Mouse (Mus musculus) midbrain, embryonic 15.5 days (tissue): Measurements from ENCODE around the gene Gfra4. TPM values are rescaled to one million over a fixed set of nuclear protein-coding genes. Genes with fewer than 3 reads are reported as not detected.
"Not testable (repeated sequence)": the region's sequence is repeated elsewhere in the genome, so short reads cannot be mapped to it uniquely, and the experiment has no call there.

Experiments used
- ATAC-seq: fragments of 200-750 bp; cut with Nextera tagmentation; replicated peaks from 2 replicates; pipeline ENCODE4 v1.8.0; 2017; ENCODE audit warnings: moderate TSS enrichment
- H3K27ac ChIP-seq: fragments of 300-500 bp; sonication (generic); 2 replicates; pipeline ENCODE4 v1.5.1; 2015; ENCODE audit warnings: mild to moderate bottlenecking, inconsistent platforms
- H3K27me3 ChIP-seq: fragments of 300-500 bp; sonication (generic); replicated peaks from 2 replicates; pipeline ENCODE4 v1.6.1; 2015; ENCODE audit warnings: inconsistent platforms
- H3K36me3 ChIP-seq: fragments of 300-500 bp; sonication (generic); replicated peaks from 2 replicates; pipeline ENCODE4 v1.6.1; 2015; ENCODE audit warnings: inconsistent platforms
- H3K4me1 ChIP-seq: fragments of 300-500 bp; sonication (generic); 2 replicates; pipeline ENCODE4 v1.6.1; 2015; ENCODE audit warnings: inconsistent platforms
- H3K4me2 ChIP-seq: fragments of 300-500 bp; sonication (generic); 2 replicates; pipeline ENCODE4 v1.6.1; 2015; ENCODE audit warnings: inconsistent platforms, mild to moderate bottlenecking, moderate library complexity
- H3K4me3 ChIP-seq: fragments of 300-500 bp; sonication (generic); 2 replicates; pipeline ENCODE4 v1.5.1; 2015; ENCODE audit warnings: mild to moderate bottlenecking, inconsistent platforms
- H3K9ac ChIP-seq: fragments of 300-500 bp; sonication (generic); 2 replicates; pipeline ENCODE4 v1.6.1; 2015; ENCODE audit warnings: mild to moderate bottlenecking, inconsistent platforms
- H3K9me3 ChIP-seq: fragments of 300-500 bp; sonication (generic); 2 replicates; pipeline ENCODE4 v1.6.1; 2016; ENCODE audit warnings: inconsistent platforms
- WGBS: fragments of 180-500 bp; shearing (Covaris S2); methylation state at CpG from one replicate; pipeline ENCODE4 v1.1.7; 2015; ENCODE audit warnings: mixed read lengths; 5-methylcytosine and 5-hydroxymethylcytosine counted together
- polyA plus RNA-seq: library from polyadenylated mRNA; unstranded; fragments of >200 nt; fragmentation: Nextera tagmentation; extraction: Ambion mirVana; gene quantifications from 2 replicates; pipeline ENCODE4 v1.2.1, GENCODE M21; 2015

Gfra4 gene
- polyA plus RNA-seq, 1 experiment from 2014 or later = 43.1 TPM

DNA sequence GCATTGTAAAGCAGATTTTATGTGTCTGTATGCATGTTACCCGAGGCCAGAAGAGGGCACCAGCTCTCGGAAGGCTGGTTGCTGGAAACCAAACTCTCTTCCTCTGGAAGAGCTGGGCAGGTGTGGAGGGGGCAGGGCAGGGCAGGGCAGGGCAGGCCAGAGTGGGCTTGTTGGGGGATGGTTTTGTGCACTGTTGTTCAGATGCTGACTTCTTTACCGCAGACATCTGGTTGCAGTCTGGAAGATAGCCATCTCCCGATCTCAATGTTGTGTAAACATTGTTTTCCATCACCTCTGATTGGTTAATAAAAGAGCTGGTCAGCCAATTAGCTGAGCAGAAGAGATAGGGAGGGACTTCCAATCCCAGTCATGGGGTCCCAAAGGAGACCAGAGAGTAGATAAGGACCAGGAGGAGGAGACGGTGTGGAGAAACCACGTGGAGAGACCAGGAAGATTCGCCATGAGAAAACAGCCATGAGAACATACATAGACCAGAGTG is 1.5 kb upstream of the Gfra4 start:
- Histone ChIP-seq H3K9me3 (no peaks in the 10 kb centered on the region), H3K27ac (no peak overlapping the region), H3K27me3 (peaks cover 33% of the 10 kb centered on the region), H3K36me3 (no peaks in the 10 kb centered on the region), H3K4me1 (peaks cover 17% of the 10 kb centered on the region), H3K4me3 (no peak overlapping the region), H3K4me2 (no peak overlapping the region; the same call in 1 of the 2 replicates), H3K9ac (no peak overlapping the region)
- 13% methylated on average over 7 of the region's 7 CpGs for WGBS
- ATAC-seq = no peak

DNA sequence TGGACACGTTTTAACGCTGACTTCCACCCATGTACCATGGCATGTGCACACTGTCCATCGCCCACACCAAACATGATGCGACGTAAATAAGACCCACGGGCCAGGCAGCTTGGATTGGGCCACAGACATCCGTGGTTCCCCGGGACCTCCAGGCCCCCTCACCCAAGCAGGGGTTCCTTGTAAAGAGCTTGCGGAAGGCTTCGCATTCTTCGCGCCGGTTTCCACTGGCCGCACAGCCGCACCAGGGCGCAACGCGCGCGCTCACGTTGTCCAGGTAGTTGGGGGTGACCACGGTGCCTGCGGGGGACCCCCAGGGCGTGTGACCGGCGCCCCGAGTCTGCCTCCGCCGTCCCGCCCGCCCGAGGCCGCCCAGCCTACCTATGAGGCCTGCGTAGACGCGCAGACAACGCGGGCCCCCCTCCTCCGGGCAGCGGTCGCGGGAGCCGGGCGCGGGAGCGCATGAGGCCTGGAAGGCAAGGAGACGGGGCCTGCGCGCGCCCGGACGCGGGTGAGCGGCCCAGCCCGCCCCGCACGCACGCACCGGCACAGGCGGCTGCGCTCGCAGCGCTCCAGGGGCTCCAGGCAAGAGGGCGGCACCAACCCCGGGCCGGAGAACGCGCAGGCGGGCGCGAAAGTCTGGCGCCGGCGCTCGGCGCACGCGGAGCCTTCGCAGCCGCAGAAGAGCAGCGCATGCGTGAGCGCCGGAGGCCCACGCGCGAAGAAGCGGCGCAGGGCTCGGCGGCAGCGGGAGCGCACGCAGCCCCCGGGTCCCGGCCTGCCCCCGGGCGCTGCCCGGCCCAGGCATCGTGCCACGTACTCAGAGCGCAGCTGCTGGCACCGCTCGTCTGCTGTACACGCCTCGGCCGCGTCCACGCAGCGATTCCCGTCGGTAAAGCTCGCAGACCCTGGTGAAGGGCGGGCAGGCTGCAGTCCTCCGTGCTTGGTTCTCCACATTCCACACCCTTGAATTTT is 1.7 kb downstream of the Gfra4 start:
- Histone ChIP-seq H3K9ac (peak overlapping the region; percentile 71), H3K4me2 (peak overlapping the region; percentile 71), H3K36me3 (no peaks in the 10 kb centered on the region), H3K27ac (peak overlapping the region; percentile 77), H3K9me3 (no peaks in the 10 kb centered on the region), H3K4me3 (peak overlapping the region; percentile 59), H3K27me3 (peaks cover 33% of the 10 kb centered on the region), H3K4me1 (peaks cover 17% of the 10 kb centered on the region)
- peak; percentile 90 for ATAC-seq
- 3% methylated on average over 84 of the region's 115 CpGs for WGBS

GRCm38 (mm10) chr2:131038675-131039074 is 4.2 kb downstream of the Gfra4 start:
- H3K4me2 ChIP-seq = no peak overlapping the region
- no peaks in the 10 kb centered on the region for H3K9me3 ChIP-seq
- no peaks in the 10 kb centered on the region for H3K36me3 ChIP-seq
- no peak for ATAC-seq
- no peak overlapping the region for H3K27ac ChIP-seq
- no peak overlapping the region for H3K4me3 ChIP-seq
- 84% methylated on average over 5 of the region's 5 CpGs for WGBS
- peaks cover 33% of the 10 kb centered on the region for H3K27me3 ChIP-seq
- H3K4me1 ChIP-seq = peaks cover 17% of the 10 kb centered on the region
- H3K9ac ChIP-seq = no peak overlapping the region

DNA sequence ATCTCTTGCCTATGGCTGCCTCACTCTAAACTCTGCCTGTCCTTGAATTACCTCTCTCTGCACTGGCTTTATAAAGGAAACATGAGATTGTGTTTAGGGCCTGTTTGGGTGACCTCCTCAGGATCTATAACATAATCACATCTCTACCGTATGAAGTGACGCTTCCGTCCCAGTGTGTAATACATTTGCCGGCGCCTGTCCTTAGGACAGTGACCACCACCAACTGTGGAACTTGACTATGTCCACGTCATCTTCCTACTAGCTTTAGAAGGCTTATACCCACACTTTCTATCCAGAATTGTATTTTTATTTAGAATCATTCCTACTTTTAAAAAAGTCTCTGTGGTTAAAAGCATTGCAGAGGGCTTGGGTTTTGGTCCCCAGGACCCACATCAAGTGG is 4.7 kb downstream of the Gfra4 start:
- H3K4me2 ChIP-seq = no peak overlapping the region

GRCm38 (mm10) chr2:131037226-131037990 is 5.5 kb downstream of the Gfra4 start:
- Histone ChIP-seq H3K4me2 (no peak overlapping the region), H3K4me3 (no peak overlapping the region), H3K27me3 (peaks cover 25% of the 10 kb centered on the region), H3K9ac (no peak overlapping the region), H3K4me1 (peaks cover 17% of the 10 kb centered on the region), H3K9me3 (no peaks in the 10 kb centered on the region), H3K27ac (no peak overlapping the region), H3K36me3 (no peaks in the 10 kb centered on the region)
- no peak for ATAC-seq
- WGBS = 74% methylated on average over 17 of the region's 17 CpGs

More for the DNA sequence above, 4.7 kb downstream of the Gfra4 start:
- Histone ChIP-seq H3K27ac (no peak overlapping the region), H3K4me3 (no peak overlapping the region), H3K4me1 (peaks cover 17% of the 10 kb centered on the region), H3K9me3 (no peaks in the 10 kb centered on the region), H3K36me3 (no peaks in the 10 kb centered on the region), H3K9ac (no peak overlapping the region), H3K27me3 (peaks cover 33% of the 10 kb centered on the region)
- no peak for ATAC-seq
- WGBS = 93% methylated on average over 6 of the region's 6 CpGs

GRCm38 (mm10) chr2:131036757-131037156 is 6.1 kb downstream of the Gfra4 start:
- Histone ChIP-seq H3K27ac (no peak overlapping the region), H3K9ac (no peak overlapping the region), H3K36me3 (no peaks in the 10 kb centered on the region), H3K4me3 (no peak overlapping the region), H3K9me3 (no peaks in the 10 kb centered on the region), H3K4me1 (peaks cover 15% of the 10 kb centered on the region), H3K4me2 (no peak overlapping the region), H3K27me3 (peaks cover 18% of the 10 kb centered on the region)
- ATAC-seq = no peak

GRCm38 (mm10) chr2:131036343-131036742 is 6.5 kb downstream of the Gfra4 start:
- no peak for ATAC-seq

GRCm38 (mm10) chr2:131031406-131031805 is 11.5 kb downstream of the Gfra4 start:
- WGBS = 64% methylated on average over 1 of the region's 1 CpGs
- not testable (repeated sequence) for H3K27me3 ChIP-seq, H3K4me3 ChIP-seq, H3K9ac ChIP-seq, ATAC-seq, H3K4me2 ChIP-seq, H3K27ac ChIP-seq, H3K4me1 ChIP-seq, H3K9me3 ChIP-seq
- peaks cover 10% of the 10 kb centered on the region; the same call in 1 of the 2 replicates for H3K36me3 ChIP-seq

More at GRCm38 (mm10) chr2:131036343-131036742, 6.5 kb downstream of the Gfra4 start:
- Histone ChIP-seq H3K36me3 (no peaks in the 10 kb centered on the region), H3K4me3 (no peak overlapping the region), H3K27me3 (peaks cover 15% of the 10 kb centered on the region), H3K9me3 (no peaks in the 10 kb centered on the region), H3K4me1 (peaks cover 11% of the 10 kb centered on the region), H3K27ac (no peak overlapping the region), H3K9ac (no peak overlapping the region), H3K4me2 (no peak overlapping the region)
- WGBS = 88% methylated on average over 2 of the region's 2 CpGs

DNA sequence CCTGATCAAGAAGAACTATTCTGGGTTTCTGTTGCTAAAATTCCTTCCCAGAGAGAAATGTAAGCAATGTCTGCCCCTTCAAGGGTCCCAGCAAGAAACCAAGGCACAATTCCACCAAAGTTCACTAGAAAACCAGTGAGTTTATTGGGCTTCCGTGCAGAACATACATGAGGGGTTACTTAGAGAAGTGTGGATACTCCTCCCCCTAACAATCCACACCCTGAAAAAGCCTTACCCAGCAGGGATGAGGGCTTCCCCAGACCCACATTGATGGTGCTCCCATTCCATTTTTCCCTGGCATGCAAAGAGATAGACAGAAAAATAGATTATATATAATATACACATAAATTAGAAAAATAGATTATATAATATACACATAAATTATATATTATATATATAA is 11.9 kb downstream of the Gfra4 start:
- Histone ChIP-seq H3K27me3 (no peaks in the 10 kb centered on the region), H3K4me1 (no peaks in the 10 kb centered on the region), H3K9ac (no peak overlapping the region), H3K9me3 (no peaks in the 10 kb centered on the region), H3K36me3 (peaks cover 12% of the 10 kb centered on the region; the same call in 1 of the 2 replicates), H3K4me3 (no peak overlapping the region), H3K27ac (no peak overlapping the region), H3K4me2 (no peak overlapping the region)
- 89% methylated on average over 1 of the region's 1 CpGs for WGBS
- ATAC-seq = no peak

- 99% methylated on average over 2 of the region's 2 CpGs for WGBS
- Histone ChIP-seq H3K4me1 (no peaks in the 10 kb centered on the region), H3K9me3 (no peaks in the 10 kb centered on the region), H3K4me3 (no peak overlapping the region), H3K27ac (no peak overlapping the region), H3K9ac (no peak overlapping the region), H3K4me2 (no peak overlapping the region), H3K27me3 (no peaks in the 10 kb centered on the region), H3K36me3 (peaks cover 16% of the 10 kb centered on the region; the same call in 1 of the 2 replicates)
- ATAC-seq = no peak
These were observed 12.3 kb downstream of the Gfra4 start for GRCm38 (mm10) chr2:131030561-131030960.

DNA sequence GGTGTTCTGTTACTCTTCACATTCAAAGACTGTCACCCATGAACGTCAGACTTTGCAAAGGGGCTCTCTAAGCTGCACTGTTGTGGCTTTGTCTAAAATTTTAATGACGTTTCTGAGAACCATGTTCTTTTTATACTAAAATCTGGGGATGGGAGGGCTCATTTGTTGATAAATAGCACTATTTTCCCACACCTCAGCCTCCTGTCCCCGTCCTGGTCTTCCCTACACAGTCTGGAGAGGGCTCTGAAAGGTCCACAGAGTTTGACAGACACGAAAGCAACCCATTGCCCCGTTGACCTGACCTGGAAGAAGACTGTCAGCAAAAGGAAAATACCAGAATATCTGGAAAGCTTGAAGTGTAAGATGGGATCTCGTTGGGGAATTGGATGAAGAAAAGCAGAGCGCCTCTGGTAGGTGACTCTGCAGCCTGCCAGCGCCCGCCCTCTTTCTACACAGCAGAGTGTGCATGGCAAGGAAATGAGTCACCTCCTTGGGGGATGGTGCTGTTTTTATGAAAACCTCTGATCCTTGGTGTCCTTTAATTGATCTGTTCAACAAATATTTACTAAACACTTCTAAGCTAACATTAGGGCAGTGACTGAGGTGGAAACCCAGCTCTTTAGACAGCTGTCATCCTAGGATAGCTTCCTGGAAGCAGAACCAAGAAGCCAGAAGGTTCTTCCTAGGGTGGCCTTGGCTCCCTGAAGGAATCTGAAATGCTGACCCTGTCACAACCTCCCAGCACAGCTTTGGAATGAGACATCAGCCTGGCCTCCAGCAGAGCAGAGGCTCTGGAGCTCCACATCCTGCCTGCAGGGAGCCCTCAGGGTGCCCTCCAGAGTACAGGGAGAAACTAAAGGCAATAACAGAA is 13.6 kb downstream of the Gfra4 start:
- no peak for ATAC-seq
- 81% methylated on average over 9 of the region's 9 CpGs for WGBS
- H3K4me2 ChIP-seq = no peak overlapping the region
- no peaks in the 10 kb centered on the region for H3K27me3 ChIP-seq
- H3K9ac ChIP-seq = no peak overlapping the region
- H3K9me3 ChIP-seq = no peaks in the 10 kb centered on the region
- H3K36me3 ChIP-seq = peaks cover 24% of the 10 kb centered on the region; the same call in 1 of the 2 replicates
- H3K4me3 ChIP-seq = no peak overlapping the region
- no peaks in the 10 kb centered on the region for H3K4me1 ChIP-seq
- H3K27ac ChIP-seq = no peak overlapping the region
